Mouse (Mus musculus) C2C12 (cell line): ENCODE measurements around the gene Gm10271. TPM values are rescaled to one million over a fixed set of nuclear protein-coding genes. Genes with fewer than 3 reads are reported as not detected.

Source experiments
- H3K27me3 ChIP-seq: one replicate; pipeline ENCODE4 v1.6.1; 2011; ENCODE audit not compliant: control insufficient read depth, insufficient read depth, insufficient read length
- H3K36me3 ChIP-seq: one replicate; pipeline ENCODE4 v1.6.1; 2011; ENCODE audit not compliant: control insufficient read depth, insufficient read depth
- H3K4me3 ChIP-seq: one replicate; pipeline ENCODE4 v1.5.1; 2011; ENCODE audit warnings: mild to moderate bottlenecking, control low read depth; ENCODE audit not compliant: poor library complexity, insufficient read depth, severe bottlenecking
- H3K79me2 ChIP-seq: one replicate; pipeline ENCODE4 v1.6.1; 2011; ENCODE audit not compliant: control insufficient read depth, insufficient read depth
- H3K79me3 ChIP-seq: one replicate; pipeline ENCODE4 v1.6.1; 2011; ENCODE audit warnings: low read depth, control low read depth
- H3ac ChIP-seq: one replicate; pipeline ENCODE3; 2011; ENCODE audit warnings: low read depth; ENCODE audit not compliant: control insufficient read depth, insufficient read length
- CEBPB ChIP-seq: IDR thresholded peaks from one replicate; pipeline ENCODE4 v1.6.1; 2011; ENCODE audit warnings: low read depth, mild to moderate bottlenecking, control low read depth, moderate library complexity
- CTCF ChIP-seq: IDR thresholded peaks from one replicate; pipeline ENCODE4 v1.5.1; 2011; ENCODE audit not compliant: control insufficient read depth, insufficient read depth, insufficient read length
- FOSL1 ChIP-seq: IDR thresholded peaks from one replicate; pipeline ENCODE4 v1.8.0; 2011; ENCODE audit warnings: mild to moderate bottlenecking, low read length; ENCODE audit not compliant: poor library complexity, insufficient read depth, severe bottlenecking
- MAX ChIP-seq: IDR thresholded peaks from one replicate; pipeline ENCODE4 v1.6.1; 2011; ENCODE audit warnings: mild to moderate bottlenecking, control low read depth
- MYOD1 ChIP-seq: IDR thresholded peaks from one replicate; pipeline ENCODE4 v1.6.1; 2011; ENCODE audit warnings: low read depth; ENCODE audit not compliant: control insufficient read depth, insufficient read length
- MYOG ChIP-seq: IDR thresholded peaks from one replicate; pipeline ENCODE4 v1.6.1; 2011; ENCODE audit not compliant: control insufficient read depth, insufficient read length; ENCODE audit errors: extremely low read depth
- USF1 ChIP-seq: IDR thresholded peaks from one replicate; pipeline ENCODE4 v1.6.1; 2011; ENCODE audit warnings: low read depth, mild to moderate bottlenecking, control low read depth, moderate library complexity
- long read RNA-seq, 2 experiments: library from polyadenylated mRNA; unstranded; transcript quantifications; one replicate each; pipeline ENCODE4 v2.0.0; 2019 to 2020
- polyA plus RNA-seq: library from polyadenylated mRNA; unstranded; fragments of >200 nt; fragmentation: generic; extraction: Trizol; gene quantifications from one replicate; pipeline ENCODE4 v1.2.1, GENCODE M21; 2012; ENCODE audit warnings: missing spikeins

Gm10271 gene
- polyA plus RNA-seq: not detected
- long read RNA-seq, experiment 1: 0 reads
- long read RNA-seq, experiment 2: 0 reads

GRCm38 (mm10) chr10:116972509-116972908 is at the start of gene Gm10271:
Gm10271 (minus strand) TSS chr10:116972609.
- Histone ChIP-seq H3ac (no peak within 1 kb of the TSS), H3K79me3 (no peaks in the 10 kb centered on the region), H3K79me2 (no peaks in the 10 kb centered on the region), H3K36me3 (no peaks in the 10 kb centered on the region), H3K4me3 (no peak within 1 kb of the TSS), H3K27me3 (no peaks in the 10 kb centered on the region)
- no peak for TF ChIP-seq CTCF
- TF ChIP-seq MYOD1: no peak
- no peak for TF ChIP-seq MAX
- TF ChIP-seq FOSL1: no peak
- no peak for TF ChIP-seq USF1
- no peak for TF ChIP-seq MYOG
- no peak for TF ChIP-seq CEBPB

- Histone ChIP-seq H3ac (peak overlapping the region; percentile 36), H3K79me3 (no peaks in the 10 kb centered on the region), H3K4me3 (no peak overlapping the region), H3K36me3 (no peaks in the 10 kb centered on the region), H3K79me2 (no peaks in the 10 kb centered on the region), H3K27me3 (no peaks in the 10 kb centered on the region)
- no peak for TF ChIP-seq MYOG
- TF ChIP-seq MYOD1: peak; percentile 81
- no peak for TF ChIP-seq CEBPB
- peak; percentile 28 for TF ChIP-seq MAX
Measured at GRCm38 (mm10) chr10:117021020-117021754, 48.8 kb upstream of the Gm10271 start.

- Histone ChIP-seq H3K27me3 (no peaks in the 10 kb centered on the region), H3K36me3 (no peaks in the 10 kb centered on the region), H3K79me2 (no peaks in the 10 kb centered on the region), H3K79me3 (no peaks in the 10 kb centered on the region), H3K4me3 (no peak overlapping the region), H3ac (no peak overlapping the region)
- TF ChIP-seq MAX (no peak), CTCF (no peak), CEBPB (no peak), FOSL1 (no peak), MYOG (no peak), MYOD1 (no peak), USF1 (no peak)
Measured at GRCm38 (mm10) chr10:117018281-117018840, 46.0 kb upstream of the Gm10271 start.

GRCm38 (mm10) chr10:117014565-117014964 is 42.2 kb upstream of the Gm10271 start:
- Histone ChIP-seq H3K36me3 (no peaks in the 10 kb centered on the region), H3K4me3 (no peak overlapping the region), H3K27me3 (no peaks in the 10 kb centered on the region), H3ac (no peak overlapping the region), H3K79me2 (no peaks in the 10 kb centered on the region), H3K79me3 (no peaks in the 10 kb centered on the region)
- no peak for TF ChIP-seq CTCF
- TF ChIP-seq USF1: no peak
- TF ChIP-seq FOSL1: no peak
- TF ChIP-seq MAX: no peak

- Histone ChIP-seq H3ac (peak overlapping the region; percentile 64), H3K79me2 (no peaks in the 10 kb centered on the region), H3K79me3 (no peaks in the 10 kb centered on the region), H3K36me3 (no peaks in the 10 kb centered on the region), H3K27me3 (no peaks in the 10 kb centered on the region), H3K4me3 (no peak overlapping the region)
- TF ChIP-seq MYOD1: peak; percentile 58
- TF ChIP-seq CEBPB: no peak
- TF ChIP-seq USF1: no peak
Measured at GRCm38 (mm10) chr10:117013689-117014390, 41.4 kb upstream of the Gm10271 start.

GRCm38 (mm10) chr10:117011047-117011446 is 38.6 kb upstream of the Gm10271 start:
- Histone ChIP-seq H3K79me3 (no peaks in the 10 kb centered on the region), H3K27me3 (no peaks in the 10 kb centered on the region), H3K36me3 (no peaks in the 10 kb centered on the region), H3K4me3 (no peak overlapping the region), H3ac (no peak overlapping the region), H3K79me2 (no peaks in the 10 kb centered on the region)
- TF ChIP-seq FOSL1 (no peak), MAX (no peak)
